Mouse (Mus musculus) liver, embryonic 15.5 days (tissue): ENCODE data around the gene Tmem189. TPM values are rescaled to one million over a fixed set of nuclear protein-coding genes. Genes with fewer than 3 reads are reported as not detected.

Experiments used
- ATAC-seq: fragments of 200-750 bp; cut with Nextera tagmentation; 2 replicates; pipeline ENCODE4 v1.8.0; 2017; ENCODE audit warnings: moderate number of reproducible peaks, mild to moderate bottlenecking, moderate library complexity; ENCODE audit not compliant: insufficient read depth
- H3K27ac ChIP-seq: fragments of 300-500 bp; sonication (generic); replicated peaks from 2 replicates; pipeline ENCODE4 v1.5.1; 2015; ENCODE audit warnings: mild to moderate bottlenecking, inconsistent platforms
- H3K27me3 ChIP-seq: fragments of 300-500 bp; sonication (generic); 2 replicates; pipeline ENCODE4 v1.6.1; 2015; ENCODE audit warnings: mild to moderate bottlenecking, inconsistent platforms
- H3K36me3 ChIP-seq: fragments of 300-500 bp; sonication (generic); replicated peaks from 2 replicates; pipeline ENCODE4 v1.6.1; 2015; ENCODE audit warnings: moderate library complexity, mild to moderate bottlenecking, inconsistent platforms
- H3K4me1 ChIP-seq: fragments of 300-500 bp; sonication (generic); replicated peaks from 2 replicates; pipeline ENCODE4 v1.6.1; 2015; ENCODE audit warnings: inconsistent platforms
- H3K4me2 ChIP-seq: fragments of 300-500 bp; sonication (generic); 2 replicates; pipeline ENCODE4 v1.6.1; 2015; ENCODE audit warnings: moderate library complexity, mild to moderate bottlenecking, inconsistent platforms
- H3K4me3 ChIP-seq: fragments of 300-500 bp; sonication (generic); replicated peaks from 2 replicates; pipeline ENCODE4 v1.5.1; 2015; ENCODE audit warnings: mild to moderate bottlenecking, inconsistent platforms
- H3K9ac ChIP-seq: fragments of 300-500 bp; sonication (generic); 2 replicates; pipeline ENCODE4 v1.6.1; 2015; ENCODE audit warnings: moderate library complexity, mild to moderate bottlenecking, inconsistent platforms
- H3K9me3 ChIP-seq: fragments of 300-500 bp; sonication (generic); replicated peaks from 2 replicates; pipeline ENCODE4 v1.6.1; 2016; ENCODE audit warnings: inconsistent platforms
- WGBS: fragments of 180-500 bp; shearing (Covaris S2); methylation state at CpG from one replicate; pipeline ENCODE4 v1.1.7; 2015; ENCODE audit warnings: mixed read lengths; ENCODE audit not compliant: insufficient replicate concordance; 5-methylcytosine and 5-hydroxymethylcytosine counted together
- polyA plus RNA-seq: library from polyadenylated mRNA; unstranded; fragments of >200 nt; fragmentation: Nextera tagmentation; extraction: Ambion mirVana; gene quantifications from 2 replicates; pipeline ENCODE4 v1.2.1, GENCODE M21; 2015

Gene Tmem189
- polyA plus RNA-seq, 1 experiment from 2014 or later, result 17.4 TPM

GRCm38 (mm10) chr2:167660611-167660971 lies 29.0 kb downstream of the Tmem189 start:
- Histone ChIP-seq H3K4me2 (peak overlapping the region; percentile 89), H3K9ac (peak overlapping the region; percentile 89), H3K9me3 (no peaks in the 10 kb centered on the region), H3K36me3 (0 out of 2 replicates have a peak, but pooled peaks cover 4% of the 10 kb centered on the region), H3K4me3 (peak overlapping the region; percentile 88), H3K4me1 (peaks cover 59% of the 10 kb centered on the region), H3K27ac (0 out of 2 replicates have a peak overlapping the region, but pooled peaks have one; percentile 82), H3K27me3 (peaks cover 19% of the 10 kb centered on the region)
- 6% methylated on average over 12 of the region's 12 CpGs for WGBS
- no peak for ATAC-seq

GRCm38 (mm10) chr2:167659847-167660610 lies 29.6 kb downstream of the Tmem189 start:
- Histone ChIP-seq H3K4me1 (peaks cover 59% of the 10 kb centered on the region), H3K27ac (0 out of 2 replicates have a peak overlapping the region, but pooled peaks have one; percentile 82), H3K36me3 (0 out of 2 replicates have a peak, but pooled peaks cover 6% of the 10 kb centered on the region), H3K27me3 (peaks cover 19% of the 10 kb centered on the region), H3K4me2 (peak overlapping the region; percentile 89), H3K9ac (peak overlapping the region; percentile 89), H3K4me3 (peak overlapping the region; percentile 88), H3K9me3 (no peaks in the 10 kb centered on the region)
- 42% methylated on average over 13 of the region's 13 CpGs for WGBS
- no peak for ATAC-seq

- Histone ChIP-seq H3K9me3 (no peaks in the 10 kb centered on the region), H3K36me3 (peaks cover 13% of the 10 kb centered on the region), H3K4me2 (peak overlapping the region; percentile 89), H3K27me3 (peaks cover 13% of the 10 kb centered on the region), H3K27ac (no peak overlapping the region), H3K4me1 (peaks cover 59% of the 10 kb centered on the region), H3K4me3 (peak overlapping the region; percentile 88), H3K9ac (no peak overlapping the region)
- ATAC-seq, result no peak
- 70% methylated on average over 10 of the region's 10 CpGs for WGBS
Measured at GRCm38 (mm10) chr2:167659177-167659846, 30.3 kb downstream of the Tmem189 start.

GRCm38 (mm10) chr2:167658712-167659111 lies 30.9 kb downstream of the Tmem189 start:
- no peak overlapping the region for H3K9ac ChIP-seq
- peaks cover 18% of the 10 kb centered on the region for H3K36me3 ChIP-seq
- no peak for ATAC-seq
- H3K4me3 ChIP-seq, result no peak overlapping the region
- peaks cover 13% of the 10 kb centered on the region for H3K27me3 ChIP-seq
- H3K4me2 ChIP-seq, result peak overlapping the region; percentile 89; the same call in 1 of the 2 replicates
- no peak overlapping the region for H3K27ac ChIP-seq
- WGBS, result 70% methylated on average over 11 of the region's 11 CpGs
- H3K4me1 ChIP-seq, result peaks cover 59% of the 10 kb centered on the region
- H3K9me3 ChIP-seq, result no peaks in the 10 kb centered on the region

GRCm38 (mm10) chr2:167657973-167658372 lies 31.6 kb downstream of the Tmem189 start:
- H3K9me3 ChIP-seq, result no peaks in the 10 kb centered on the region
- H3K4me1 ChIP-seq, result peaks cover 59% of the 10 kb centered on the region
- 0 out of 2 replicates have a peak overlapping the region, but pooled peaks have one; percentile 14 for H3K27ac ChIP-seq
- peaks cover 8% of the 10 kb centered on the region for H3K27me3 ChIP-seq
- no peak overlapping the region for H3K9ac ChIP-seq
- no peak for ATAC-seq
- no peak overlapping the region for H3K4me3 ChIP-seq
- no peak overlapping the region for H3K4me2 ChIP-seq
- H3K36me3 ChIP-seq, result peaks cover 21% of the 10 kb centered on the region
- 77% methylated on average over 4 of the region's 4 CpGs for WGBS

GRCm38 (mm10) chr2:167656629-167657478 lies 32.8 kb downstream of the Tmem189 start:
- Histone ChIP-seq H3K27me3 (no peaks in the 10 kb centered on the region; the same call in 1 of the 2 replicates), H3K4me2 (peak overlapping the region; percentile 37), H3K9ac (no peak overlapping the region; the same call in 1 of the 2 replicates), H3K36me3 (peaks cover 21% of the 10 kb centered on the region), H3K9me3 (no peaks in the 10 kb centered on the region), H3K27ac (peak overlapping the region; percentile 82), H3K4me1 (peaks cover 55% of the 10 kb centered on the region), H3K4me3 (peak overlapping the region; percentile 22; the same call in 1 of the 2 replicates)
- ATAC-seq, result no peak
- 37% methylated on average over 16 of the region's 16 CpGs for WGBS

GRCm38 (mm10) chr2:167654911-167655600 lies 34.6 kb downstream of the Tmem189 start:
- Histone ChIP-seq H3K4me2 (no peak overlapping the region), H3K4me3 (no peak overlapping the region), H3K27me3 (no peaks in the 10 kb centered on the region; the same call in 1 of the 2 replicates), H3K9ac (no peak overlapping the region), H3K9me3 (no peaks in the 10 kb centered on the region), H3K4me1 (peaks cover 43% of the 10 kb centered on the region), H3K27ac (no peak overlapping the region), H3K36me3 (peaks cover 21% of the 10 kb centered on the region)
- WGBS, result 81% methylated on average over 10 of the region's 10 CpGs
- no peak for ATAC-seq

GRCm38 (mm10) chr2:167652694-167653093 lies 36.9 kb downstream of the Tmem189 start:
- Histone ChIP-seq H3K4me3 (no peak overlapping the region), H3K27ac (no peak overlapping the region), H3K27me3 (no peaks in the 10 kb centered on the region; the same call in 1 of the 2 replicates), H3K4me2 (no peak overlapping the region), H3K9me3 (no peaks in the 10 kb centered on the region), H3K36me3 (peaks cover 23% of the 10 kb centered on the region), H3K9ac (no peak overlapping the region), H3K4me1 (peaks cover 29% of the 10 kb centered on the region)
- no peak for ATAC-seq
- 60% methylated on average over 7 of the region's 7 CpGs for WGBS

- Histone ChIP-seq H3K9ac (no peak overlapping the region), H3K27me3 (no peaks in the 10 kb centered on the region; the same call in 1 of the 2 replicates), H3K27ac (no peak overlapping the region), H3K36me3 (peaks cover 23% of the 10 kb centered on the region), H3K4me3 (no peak overlapping the region), H3K4me1 (peaks cover 19% of the 10 kb centered on the region), H3K4me2 (no peak overlapping the region), H3K9me3 (no peaks in the 10 kb centered on the region)
- WGBS, result 86% methylated on average over 9 of the region's 9 CpGs
- no peak for ATAC-seq
Measured at GRCm38 (mm10) chr2:167651622-167652021, 38.0 kb downstream of the Tmem189 start.

- Histone ChIP-seq H3K4me2 (no peak overlapping the region), H3K4me3 (no peak overlapping the region), H3K36me3 (peaks cover 32% of the 10 kb centered on the region), H3K27me3 (no peaks in the 10 kb centered on the region; the same call in 1 of the 2 replicates), H3K4me1 (peaks cover 17% of the 10 kb centered on the region), H3K27ac (no peak overlapping the region), H3K9me3 (no peaks in the 10 kb centered on the region), H3K9ac (no peak overlapping the region)
- ATAC-seq, result no peak
- 74% methylated on average over 12 of the region's 12 CpGs for WGBS
Measured at GRCm38 (mm10) chr2:167649290-167650032, 40.2 kb downstream of the Tmem189 start.
